Mouse (Mus musculus) cerebellum, postnatal 36 days (tissue): ENCODE data around the gene Atp5l.

Experiments
- DNase-seq, 2 experiments: peaks; one replicate each; pipeline ENCODE4 v3.0.0; 2021 to 2022; ENCODE audit warnings: mixed read lengths in 2 of 2

Atp5l gene

GRCm38 (mm10) chr9:44892664-44893063, 27.9 kb downstream of the Atp5l start:
- DNase-seq, result no peak

DNA sequence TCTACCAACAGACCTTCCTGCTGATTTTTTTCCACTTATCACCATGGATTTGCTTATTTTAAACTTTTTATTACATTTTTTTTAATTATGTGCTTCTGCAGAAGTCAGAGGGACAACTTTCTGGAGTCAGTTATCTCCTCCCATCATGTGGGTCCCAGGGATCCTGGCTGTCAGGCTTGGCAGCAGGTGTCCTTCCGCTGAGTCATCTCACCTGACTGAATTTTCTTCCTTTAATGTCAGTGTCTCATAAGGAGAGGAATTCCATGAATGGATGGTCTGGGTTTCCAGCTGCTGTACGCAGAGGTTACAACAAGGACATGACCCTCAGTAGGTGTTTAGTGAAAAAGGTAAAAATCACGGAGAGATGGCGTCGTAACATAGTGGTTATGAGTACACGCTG, 29.3 kb downstream of the Atp5l start:
- DNase-seq, result no peak

GRCm38 (mm10) chr9:44890122-44890521, 30.4 kb downstream of the Atp5l start:
- no peak for DNase-seq

DNA sequence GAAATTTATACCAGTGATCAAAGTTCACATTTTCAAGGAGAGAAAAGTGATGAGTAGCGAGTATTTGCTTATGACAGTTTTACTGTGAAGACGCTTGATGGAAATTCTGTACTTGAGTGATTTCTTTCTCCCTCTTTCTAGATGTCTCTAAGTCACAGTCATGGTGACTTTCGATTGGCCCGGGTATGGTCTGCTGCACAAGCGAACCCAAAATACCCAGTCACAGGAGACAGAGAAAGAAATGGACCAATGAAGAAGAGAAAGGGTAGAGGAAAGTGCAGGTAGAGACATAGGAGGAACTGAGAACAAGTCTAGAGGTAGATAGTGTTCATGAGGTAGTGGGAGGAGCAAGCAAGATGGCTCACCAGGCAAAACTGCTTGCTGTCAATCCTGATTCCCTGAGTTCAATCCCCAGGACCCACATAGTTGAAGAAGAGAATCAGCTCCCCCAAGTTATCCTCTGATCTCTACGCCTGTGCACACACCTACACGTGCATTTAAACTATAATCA, 32.4 kb downstream of the Atp5l start:
- no peak for DNase-seq

DNA sequence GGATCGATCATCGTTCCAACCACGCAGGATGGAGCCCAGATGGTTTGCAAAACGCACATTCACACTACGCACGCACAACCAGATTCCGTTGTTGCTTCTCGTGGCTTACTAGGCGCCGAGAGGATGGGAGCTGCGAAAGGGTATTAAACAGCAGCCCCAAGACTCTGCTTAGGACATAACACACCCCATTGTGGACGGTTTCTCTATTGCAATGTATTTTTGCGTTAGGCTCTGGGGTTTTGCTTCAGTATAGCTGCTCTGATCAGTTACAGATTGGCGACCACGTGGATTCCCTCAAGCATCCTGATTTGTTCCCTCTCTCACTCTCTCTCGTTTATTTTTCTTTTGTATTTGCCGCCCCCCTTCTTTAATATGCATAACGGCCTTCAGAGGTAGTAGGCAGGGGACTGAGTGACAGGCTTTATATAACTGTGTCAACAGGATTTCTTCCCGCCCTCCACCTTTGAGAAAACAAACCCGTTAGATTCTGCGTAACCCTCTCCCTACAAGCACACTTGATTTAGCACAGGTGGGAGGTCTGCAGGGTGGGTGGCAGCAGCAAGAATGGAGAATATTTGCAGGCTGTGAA, 37.5 kb downstream of the Atp5l start:
- DNase-seq, result peak; percentile 28 to 50

- peak; percentile 54 to 59 for DNase-seq
Observed at GRCm38 (mm10) chr9:44882436-44882980, 38.0 kb downstream of the Atp5l start.

- peak; percentile 73 to 78 for DNase-seq
Observed at GRCm38 (mm10) chr9:44881941-44882435, 38.6 kb downstream of the Atp5l start.

GRCm38 (mm10) chr9:44881221-44881871, 39.2 kb downstream of the Atp5l start, which contains the start of gene Kmt2a:
Gene Kmt2a, minus strand, starts transcription at chr9:44881296.
- DNase-seq, result peak; percentile 99

- DNase-seq, result peak; percentile 13 to 26
Observed at GRCm38 (mm10) chr9:44880309-44881081, 40.0 kb downstream of the Atp5l start.

- no peak for DNase-seq
Observed at GRCm38 (mm10) chr9:44879694-44880271, 40.8 kb downstream of the Atp5l start.

DNA sequence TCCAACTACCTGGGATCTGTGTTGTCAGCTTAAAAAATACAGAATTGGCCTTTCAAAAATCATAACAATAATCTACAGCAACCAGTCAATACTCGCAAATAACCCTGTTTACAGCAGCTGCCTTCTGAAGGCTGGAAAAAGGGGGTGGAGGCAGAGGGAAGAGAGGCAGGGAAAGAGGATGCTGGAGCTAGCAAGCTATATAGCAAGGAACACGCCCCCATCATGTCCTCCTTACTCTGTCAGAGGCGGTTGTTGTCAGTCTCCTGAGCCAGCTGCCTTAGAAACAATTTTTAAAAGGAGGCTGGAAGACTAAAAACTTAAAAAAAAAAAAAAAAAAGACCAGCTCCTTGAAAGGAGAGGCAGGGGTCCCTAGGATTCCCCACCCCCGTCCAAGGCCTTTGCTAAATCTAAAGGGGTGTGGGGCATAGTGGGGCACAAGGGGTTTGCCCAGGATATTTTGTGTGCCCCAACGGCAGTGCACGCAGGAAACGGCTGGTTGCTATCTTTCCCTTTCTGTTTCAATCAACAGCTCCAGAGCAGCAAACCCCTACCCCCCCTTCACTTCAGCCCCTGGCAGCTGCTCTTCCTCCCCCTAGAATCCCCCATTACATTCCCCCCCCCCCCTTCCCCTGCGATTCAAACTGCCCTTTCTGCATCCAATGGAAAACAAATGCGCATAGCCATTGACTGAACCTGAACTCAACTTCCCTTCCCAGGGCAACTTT, 41.6 kb downstream of the Atp5l start:
- no peak for DNase-seq

DNA sequence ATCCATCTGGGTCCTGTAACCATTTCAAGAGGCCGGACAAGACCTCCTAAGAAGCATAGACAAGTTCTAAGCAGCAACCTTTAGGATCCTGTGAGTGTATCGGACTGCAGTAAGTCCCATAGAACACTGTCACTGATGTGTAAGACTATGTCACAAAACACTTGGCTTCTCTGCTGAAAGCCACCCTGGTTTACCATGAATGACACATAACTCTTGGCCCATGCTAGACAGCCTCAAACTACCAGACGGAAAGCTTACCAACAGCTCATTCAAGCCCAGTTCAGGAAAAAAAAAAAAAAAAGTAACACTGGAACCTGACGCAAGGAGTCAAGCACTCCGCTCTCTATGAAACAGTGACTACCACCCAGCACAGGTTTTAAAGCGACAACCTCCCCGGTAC, 42.9 kb downstream of the Atp5l start:
- no peak for DNase-seq

GRCm38 (mm10) chr9:44875476-44875875, 45.1 kb downstream of the Atp5l start:
- no peak for DNase-seq

DNA sequence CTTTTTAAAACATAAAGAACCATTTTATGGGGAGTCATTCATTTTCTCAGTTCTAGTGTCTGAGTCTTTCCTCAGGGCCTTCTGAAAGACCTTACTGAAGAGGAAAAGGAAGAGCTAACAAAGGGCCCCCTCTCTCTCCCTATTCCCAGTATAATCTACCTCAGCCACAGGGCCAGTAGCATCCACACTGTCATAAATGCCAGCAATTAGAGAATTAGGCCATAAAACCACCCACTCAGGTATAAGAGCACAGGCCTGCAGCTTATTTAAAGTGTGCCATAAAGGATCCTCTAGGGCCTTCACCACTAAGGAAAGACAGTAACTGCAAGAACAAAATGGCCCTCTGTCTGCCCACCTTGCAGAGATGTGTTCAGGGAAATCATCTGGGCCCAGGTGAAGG, 46.3 kb downstream of the Atp5l start:
- no peak for DNase-seq

GRCm38 (mm10) chr9:44873665-44874064, 46.9 kb downstream of the Atp5l start:
- no peak for DNase-seq

DNA sequence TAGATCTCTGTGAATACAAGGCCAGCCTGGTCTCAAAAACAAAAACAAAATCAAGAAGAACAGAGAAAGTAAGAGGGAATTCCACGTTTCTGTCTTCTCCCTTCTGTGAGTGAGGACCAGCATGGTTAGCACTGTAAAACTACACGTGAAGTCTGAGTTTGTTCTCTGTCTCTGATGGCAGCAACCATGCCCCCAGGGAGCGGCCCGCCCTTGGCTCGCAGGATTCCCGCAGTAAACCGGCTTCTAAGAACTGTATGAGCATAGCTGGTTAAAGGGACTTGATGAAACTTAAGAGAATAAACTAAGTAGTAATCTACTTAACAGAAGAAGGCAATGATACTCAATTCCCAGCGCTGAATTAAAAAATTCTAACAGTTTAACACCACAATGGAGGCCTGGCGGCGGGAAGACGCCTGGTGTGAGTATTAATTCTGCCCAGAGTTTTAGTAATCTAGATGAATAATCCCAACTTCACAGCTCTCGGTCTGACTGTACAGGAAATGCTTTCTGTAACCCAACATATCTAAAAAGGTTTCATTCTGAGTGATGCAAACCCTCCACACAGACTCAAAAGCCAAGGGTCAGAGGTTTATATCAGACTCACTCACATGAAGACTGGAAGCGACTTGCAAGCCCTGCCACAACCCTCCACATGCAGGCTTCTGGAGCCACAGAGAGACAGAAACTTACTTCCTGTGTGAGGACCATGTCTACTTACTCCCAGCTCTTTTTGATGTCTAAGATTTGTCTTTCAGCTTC, 52.0 kb downstream of the Atp5l start:
- no peak for DNase-seq

- no peak for DNase-seq
Observed at GRCm38 (mm10) chr9:44867664-44868063, 52.9 kb downstream of the Atp5l start.

DNA sequence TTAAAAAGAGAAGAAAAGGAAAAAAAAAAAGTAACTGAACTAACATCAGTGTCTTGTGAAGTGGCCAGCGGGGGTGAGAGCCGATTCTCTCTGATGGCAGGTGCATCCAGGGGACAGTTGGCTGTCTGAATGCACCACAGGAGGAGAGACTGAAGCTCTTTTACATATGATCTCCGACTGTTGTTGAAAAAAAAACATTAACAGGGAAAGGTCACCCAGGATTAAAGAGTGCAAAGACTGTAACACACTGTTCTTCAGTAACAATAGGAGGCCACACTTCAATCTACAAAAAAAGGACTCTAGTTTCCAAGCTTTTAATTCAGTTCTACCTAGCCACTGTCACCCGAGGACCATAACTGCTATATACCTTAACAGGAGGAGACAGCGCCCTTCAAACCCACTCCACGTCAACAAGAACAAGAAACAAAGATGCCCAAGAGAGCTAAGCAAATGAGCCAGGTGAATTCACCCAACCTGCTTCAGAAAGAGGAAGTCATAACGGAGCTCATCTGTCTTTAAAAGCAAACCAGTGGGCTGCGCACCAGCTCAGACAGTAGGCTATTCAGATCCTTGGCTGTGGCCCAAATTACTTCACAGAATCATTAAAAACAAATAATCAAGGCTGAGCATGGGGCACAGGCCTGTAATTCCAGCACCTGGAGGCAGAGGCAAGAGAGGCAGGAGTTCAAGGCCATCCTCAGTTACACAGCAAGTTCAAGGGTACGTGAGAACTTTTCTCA, 53.9 kb downstream of the Atp5l start:
- DNase-seq, result peak in 1 of 2 experiments; percentile 20
